Mouse (Mus musculus): ENCODE measurements around the gene Gxylt2.

- TF ChIP-seq CTCF (IDR thresholded peaks at IDR 0.05; ENCODE audit: low read depth, low read length) = no peak
- TF ChIP-seq POLR2AphosphoS5 (IDR thresholded peaks at IDR 0.05; ENCODE audit: insufficient replicate concordance, low read depth, low read length) = no peak
- no peak for TF ChIP-seq TAL1 (conservative IDR thresholded peaks at IDR 0.05; ENCODE audit: low read depth, low read length)
- no peak for TF ChIP-seq GATA1 (IDR thresholded peaks at IDR 0.05; ENCODE audit: borderline replicate concordance, low read length)
- TF ChIP-seq GATA2 (IDR thresholded peaks at IDR 0.05; ENCODE audit: borderline replicate concordance, low read depth, low read length) = no peak
These were observed 29.6 kb upstream of the Gxylt2 start for GRCm38 (mm10) chr6:100674974-100675373.
